Mouse (Mus musculus): ENCODE measurements around the gene Rngtt. TPM values are rescaled to one million over a fixed set of nuclear protein-coding genes. Genes with fewer than 3 reads are reported as not detected.

Gene Rngtt
- total and polyA plus RNA-seq, 3 experiments, result 2.9 to 10.9 (median 8.9) TPM

DNA sequence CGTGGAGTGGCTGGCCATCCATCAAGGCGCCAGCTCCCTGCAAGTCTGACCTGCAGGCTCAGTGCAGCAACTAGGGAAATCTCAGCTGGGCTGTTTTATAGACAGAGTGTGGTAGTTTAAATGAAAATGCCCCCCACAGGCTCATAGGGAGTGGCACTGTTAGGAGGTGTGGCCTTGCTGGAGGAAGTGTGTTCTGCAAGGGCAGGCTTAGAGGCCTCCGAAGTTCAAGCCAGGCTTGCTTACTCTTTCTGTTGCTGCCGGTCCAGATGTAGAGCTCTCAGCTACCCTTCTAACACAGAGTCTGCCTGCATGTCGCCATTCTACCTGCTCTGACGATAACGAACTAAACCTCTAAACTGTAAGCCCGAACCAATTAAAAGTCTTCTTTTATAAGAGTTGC is 222.5 kb downstream of the Rngtt start:
- intact Hi-C loops (cut with DNase I), result no loop called here
- Histone ChIP-seq H3K36me3 (ENCODE audit: control insufficient read depth, insufficient read depth, low read length) (no peaks in the 10 kb centered on the region), H3K27ac (no peak overlapping the region), H3K79me2 (replicated peaks; ENCODE audit: control insufficient read depth, insufficient read depth, low read length) (no peaks in the 10 kb centered on the region), H3K4me3 (no peak overlapping the region), H3K9ac (ENCODE audit: low read depth, low read length) (no peak overlapping the region), H3K27me3 (ENCODE audit: control insufficient read depth, insufficient read depth, low read length) (peaks cover 2% of the 10 kb centered on the region; the same call in 1 of the 2 replicates), H3K4me1 (ENCODE audit: control insufficient read depth, insufficient read depth, low read length) (no peaks in the 10 kb centered on the region)
- TF ChIP-seq POLR2A (IDR thresholded peaks at IDR 0.05; ENCODE audit: insufficient read depth, low read depth, low read length) (no peak), CTCF (IDR thresholded peaks at IDR 0.05) (no peak), EP300 (IDR thresholded peaks at IDR 0.05; ENCODE audit: insufficient read depth, low read depth, low read length) (no peak)
- DNase-seq, result no peak
- WGBS, result 82% methylated on average over 8 of the region's 8 CpGs

- TF ChIP-seq POLR2A (IDR thresholded peaks at IDR 0.05; ENCODE audit: insufficient read depth, low read depth, low read length), result no peak
- no peak for TF ChIP-seq CTCF (IDR thresholded peaks at IDR 0.05)
- TF ChIP-seq EP300 (IDR thresholded peaks at IDR 0.05; ENCODE audit: insufficient read depth, low read depth, low read length), result no peak
- Histone ChIP-seq H3K79me2 (replicated peaks; ENCODE audit: control insufficient read depth, insufficient read depth, low read length) (no peaks in the 10 kb centered on the region), H3K4me3 (no peak overlapping the region), H3K9ac (ENCODE audit: low read depth, low read length) (no peak overlapping the region), H3K27me3 (ENCODE audit: control insufficient read depth, insufficient read depth, low read length) (no peaks in the 10 kb centered on the region), H3K27ac (no peak overlapping the region), H3K4me1 (ENCODE audit: control insufficient read depth, insufficient read depth, low read length) (no peaks in the 10 kb centered on the region), H3K36me3 (ENCODE audit: control insufficient read depth, insufficient read depth, low read length) (no peaks in the 10 kb centered on the region)
- WGBS, result 59% methylated on average over 13 of the region's 13 CpGs
- no peak for DNase-seq
- intact Hi-C loops (cut with DNase I), result no loop called here
Measured at GRCm38 (mm10) chr4:33544755-33545576, 234.9 kb downstream of the Rngtt start.

DNA sequence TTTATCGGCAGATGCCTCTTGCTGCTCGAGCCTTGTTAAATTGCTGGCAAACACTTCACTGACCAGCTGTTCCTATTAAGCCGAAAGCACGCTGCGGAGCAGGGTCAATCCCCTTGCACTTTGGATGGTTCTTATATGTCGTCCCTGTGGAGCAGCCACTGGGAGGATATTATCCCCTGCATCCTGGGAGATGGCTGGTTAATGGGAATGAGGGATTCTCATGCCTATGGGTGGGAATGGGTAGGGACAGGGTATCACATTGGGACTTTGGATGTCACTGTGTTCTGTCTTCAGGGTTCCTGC is 235.4 kb downstream of the Rngtt start:
- intact Hi-C loops (cut with DNase I), result no loop called here
- no peak for DNase-seq
- no peaks in the 10 kb centered on the region for H3K36me3 ChIP-seq (ENCODE audit: control insufficient read depth, insufficient read depth, low read length)
- no peaks in the 10 kb centered on the region for H3K4me1 ChIP-seq (ENCODE audit: control insufficient read depth, insufficient read depth, low read length)
- H3K4me3 ChIP-seq, result no peak overlapping the region
- no peaks in the 10 kb centered on the region for H3K27me3 ChIP-seq (ENCODE audit: control insufficient read depth, insufficient read depth, low read length)
- WGBS, result 64% methylated on average over 6 of the region's 6 CpGs
- TF ChIP-seq EP300 (IDR thresholded peaks at IDR 0.05; ENCODE audit: insufficient read depth, low read depth, low read length) (no peak), CTCF (IDR thresholded peaks at IDR 0.05) (no peak), POLR2A (IDR thresholded peaks at IDR 0.05; ENCODE audit: insufficient read depth, low read depth, low read length) (no peak)
- no peak overlapping the region for H3K9ac ChIP-seq (ENCODE audit: low read depth, low read length)
- H3K27ac ChIP-seq, result no peak overlapping the region
- H3K79me2 ChIP-seq (replicated peaks; ENCODE audit: control insufficient read depth, insufficient read depth, low read length), result no peaks in the 10 kb centered on the region

GRCm38 (mm10) chr4:33546278-33546677 is 236.2 kb downstream of the Rngtt start:
- no peaks in the 10 kb centered on the region for H3K36me3 ChIP-seq (ENCODE audit: control insufficient read depth, insufficient read depth, low read length)
- H3K4me1 ChIP-seq (ENCODE audit: control insufficient read depth, insufficient read depth, low read length), result no peaks in the 10 kb centered on the region
- no peaks in the 10 kb centered on the region for H3K79me2 ChIP-seq (replicated peaks; ENCODE audit: control insufficient read depth, insufficient read depth, low read length)
- no peak overlapping the region for H3K4me3 ChIP-seq
- H3K27me3 ChIP-seq (ENCODE audit: control insufficient read depth, insufficient read depth, low read length), result no peaks in the 10 kb centered on the region
- intact Hi-C loops (cut with DNase I), result no loop called here
- no peak overlapping the region for H3K27ac ChIP-seq
- 86% methylated on average over 11 of the region's 11 CpGs for WGBS
- no peak for TF ChIP-seq EP300 (IDR thresholded peaks at IDR 0.05; ENCODE audit: insufficient read depth, low read depth, low read length)
- TF ChIP-seq POLR2A (IDR thresholded peaks at IDR 0.05; ENCODE audit: insufficient read depth, low read depth, low read length), result no peak
- no peak for TF ChIP-seq CTCF (IDR thresholded peaks at IDR 0.05)
- DNase-seq, result no peak
- H3K9ac ChIP-seq (ENCODE audit: low read depth, low read length), result no peak overlapping the region

DNA sequence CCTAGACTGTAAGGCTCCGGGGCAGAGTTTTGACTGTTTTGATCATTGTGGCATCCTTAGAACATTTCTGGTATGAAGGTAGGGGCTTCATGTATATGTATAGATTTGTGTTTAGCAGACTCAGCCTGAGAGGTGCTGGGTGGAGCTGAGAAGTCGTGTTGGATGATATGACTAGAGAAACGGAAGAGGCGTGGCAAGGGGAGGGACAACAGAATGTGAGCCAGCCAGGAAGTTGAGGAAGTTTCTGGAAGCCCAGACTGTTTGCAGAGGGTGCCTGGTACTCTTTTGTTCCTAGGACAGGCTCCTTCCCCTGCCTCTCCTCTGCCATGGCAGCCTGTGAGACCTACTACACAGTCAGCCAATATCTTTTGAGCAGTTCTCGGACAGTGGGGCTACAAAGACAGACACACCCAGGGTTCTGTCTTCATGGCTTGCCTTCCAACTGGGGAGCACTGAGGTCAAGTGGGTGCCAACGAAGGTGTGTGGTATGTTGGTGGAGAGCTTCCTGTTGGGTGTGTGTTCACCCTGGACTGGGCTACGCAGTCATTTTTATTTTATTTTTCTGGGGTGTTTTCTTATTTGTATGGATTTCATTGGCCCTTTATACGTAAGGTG is 237.3 kb downstream of the Rngtt start:
- 70% methylated on average over 8 of the region's 8 CpGs for WGBS
- H3K27me3 ChIP-seq (ENCODE audit: control insufficient read depth, insufficient read depth, low read length), result no peaks in the 10 kb centered on the region
- no peak overlapping the region for H3K4me3 ChIP-seq
- no peak overlapping the region for H3K27ac ChIP-seq
- H3K79me2 ChIP-seq (replicated peaks; ENCODE audit: control insufficient read depth, insufficient read depth, low read length), result no peaks in the 10 kb centered on the region
- DNase-seq, result no peak
- intact Hi-C loops (cut with DNase I), result no loop called here
- no peaks in the 10 kb centered on the region for H3K4me1 ChIP-seq (ENCODE audit: control insufficient read depth, insufficient read depth, low read length)
- H3K9ac ChIP-seq (ENCODE audit: low read depth, low read length), result no peak overlapping the region
- H3K36me3 ChIP-seq (ENCODE audit: control insufficient read depth, insufficient read depth, low read length), result no peaks in the 10 kb centered on the region
- TF ChIP-seq EP300 (IDR thresholded peaks at IDR 0.05; ENCODE audit: insufficient read depth, low read depth, low read length), result no peak
- no peak for TF ChIP-seq POLR2A (IDR thresholded peaks at IDR 0.05; ENCODE audit: insufficient read depth, low read depth, low read length)
- TF ChIP-seq CTCF (IDR thresholded peaks at IDR 0.05), result no peak

GRCm38 (mm10) chr4:33549606-33550005 is 239.5 kb downstream of the Rngtt start:
- no peak overlapping the region for H3K4me3 ChIP-seq

More at GRCm38 (mm10) chr4:33549606-33550005, 239.5 kb downstream of the Rngtt start:
- H3K27ac ChIP-seq, result no peak overlapping the region
- H3K36me3 ChIP-seq (ENCODE audit: control insufficient read depth, insufficient read depth, low read length), result no peaks in the 10 kb centered on the region
- H3K4me1 ChIP-seq (ENCODE audit: control insufficient read depth, insufficient read depth, low read length), result no peaks in the 10 kb centered on the region
- H3K27me3 ChIP-seq (ENCODE audit: control insufficient read depth, insufficient read depth, low read length), result no peaks in the 10 kb centered on the region
- intact Hi-C loops (cut with DNase I), result no loop called here
- DNase-seq, result no peak
- H3K79me2 ChIP-seq (replicated peaks; ENCODE audit: control insufficient read depth, insufficient read depth, low read length), result no peaks in the 10 kb centered on the region
- TF ChIP-seq EP300 (IDR thresholded peaks at IDR 0.05; ENCODE audit: insufficient read depth, low read depth, low read length) (no peak), CTCF (IDR thresholded peaks at IDR 0.05) (no peak), POLR2A (IDR thresholded peaks at IDR 0.05; ENCODE audit: insufficient read depth, low read depth, low read length) (no peak)
- H3K9ac ChIP-seq (ENCODE audit: low read depth, low read length), result no peak overlapping the region
- 47% methylated on average over 5 of the region's 5 CpGs for WGBS

Small RNA genes lying within 50 kb of the gene (microRNA-seq; reads per million reads assigned to microRNA genes)
- gene Mir8118, result 0.77 to 1.1 reads per million in 2 experiments

Other genes with a start within 250 kb of the Rngtt start
- gene Gabrr2, start 247.3 kb upstream of the Rngtt start, total RNA-seq (2021), result 1 to 10 TPM; 1.6 to 2.6 TPM
- 4.9 and 7.5 TPM in 2 replicates for gene Gabrr2, start 247.3 kb upstream of the Rngtt start, polyA plus RNA-seq (2012; rRNA removed)
- gene Gabrr1, start 177.8 kb upstream of the Rngtt start, total RNA-seq (2021), result under 1 TPM; 0.27 to 0.50 TPM
- 0.20 and 0.23 TPM in 2 replicates for gene Gabrr1, start 177.8 kb upstream of the Rngtt start, polyA plus RNA-seq (2012; rRNA removed)
- 10 to 100 TPM; 57.8 to 64.9 TPM for gene Pm20d2, start 120.6 kb upstream of the Rngtt start, total RNA-seq (2021)
- 26.1 and 40.5 TPM in 2 replicates for gene Pm20d2, start 120.6 kb upstream of the Rngtt start, polyA plus RNA-seq (2012; rRNA removed)
- not detected for gene Srsf12, start 101.3 kb upstream of the Rngtt start, total RNA-seq (2021)
- not detected in 2 replicates for gene Srsf12, start 101.3 kb upstream of the Rngtt start, polyA plus RNA-seq (2012; rRNA removed)
- 100 to 1,000 TPM; 151 to 170 TPM for gene Pnrc1, start 20.1 kb upstream of the Rngtt start, total RNA-seq (2021)
- gene Pnrc1, start 20.1 kb upstream of the Rngtt start, polyA plus RNA-seq (2012; rRNA removed), result 39.8 and 40.5 TPM in 2 replicates